Mouse (Mus musculus) lung, postnatal 4 days (tissue): Measurements from ENCODE around the gene Adarb1.
A peak's percentile ranks its signal among the peaks of the same experiment; 100 is the strongest.

Experiments used
- DNase-seq, 2 experiments: peaks; one replicate each; pipeline ENCODE4 v3.0.0; 2021

The Adarb1 gene

GRCm38 (mm10) chr10:77380716-77381115 lies 37.4 kb downstream of the Adarb1 start:
- no peak for DNase-seq

GRCm38 (mm10) chr10:77379199-77379598 lies 38.9 kb downstream of the Adarb1 start:
- DNase-seq: no peak

GRCm38 (mm10) chr10:77376056-77376455 lies 42.0 kb downstream of the Adarb1 start:
- DNase-seq: no peak

- no peak for DNase-seq
Observed at GRCm38 (mm10) chr10:77374948-77375347, 43.1 kb downstream of the Adarb1 start.

GRCm38 (mm10) chr10:77374407-77374806 lies 43.7 kb downstream of the Adarb1 start:
- DNase-seq: no peak

- DNase-seq: no peak
Observed at GRCm38 (mm10) chr10:77370129-77370528, 47.9 kb downstream of the Adarb1 start.

- peak; percentile 21 to 42 for DNase-seq
Observed at GRCm38 (mm10) chr10:77367973-77368372, 50.1 kb downstream of the Adarb1 start.

- no peak for DNase-seq
Observed at GRCm38 (mm10) chr10:77366959-77367358, 51.1 kb downstream of the Adarb1 start.

DNA sequence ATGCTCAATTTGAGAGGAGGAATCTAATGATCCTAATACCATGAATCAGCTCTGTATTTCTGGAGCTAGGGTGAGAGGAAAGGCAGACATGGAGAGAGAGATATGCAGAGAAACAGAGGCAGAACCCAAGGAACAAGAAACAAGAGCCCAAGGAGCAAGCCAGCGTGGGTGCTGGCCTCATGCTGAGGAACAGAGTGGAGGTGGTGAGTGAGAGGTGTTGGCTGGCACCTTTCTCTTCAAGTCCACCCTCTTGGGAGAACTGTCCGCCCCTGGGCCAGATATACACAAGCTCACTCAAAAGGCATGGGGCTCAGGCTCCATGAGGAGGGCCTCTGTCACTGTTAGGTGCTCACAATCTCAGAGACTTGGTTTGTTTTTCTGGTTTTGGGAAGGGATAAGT lies 52.9 kb downstream of the Adarb1 start:
- DNase-seq: no peak

- DNase-seq: peak; percentile 26 to 71
Observed at GRCm38 (mm10) chr10:77360486-77360885, 57.6 kb downstream of the Adarb1 start.

DNA sequence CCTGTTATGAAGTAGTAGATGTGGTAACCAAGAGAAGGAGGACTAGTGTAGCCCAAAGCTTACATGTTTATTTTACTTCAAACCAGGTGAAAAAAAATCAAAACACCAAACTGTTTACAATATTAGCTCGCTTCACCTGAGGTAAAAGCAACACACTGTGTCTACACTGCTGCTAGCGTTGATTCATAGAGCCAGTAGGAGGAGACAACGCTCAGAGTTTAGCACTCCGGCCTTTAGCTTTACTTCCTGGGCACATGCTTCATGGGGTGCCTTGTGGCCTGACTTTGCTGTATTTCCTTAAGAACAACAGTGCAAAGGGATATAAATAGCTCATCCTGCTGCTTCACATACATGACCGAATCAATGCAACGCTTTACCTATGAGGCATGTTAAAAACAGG lies 60.1 kb downstream of the Adarb1 start:
- DNase-seq: no peak

GRCm38 (mm10) chr10:77353031-77353745 lies 64.9 kb downstream of the Adarb1 start:
- peak; percentile 68 to 79 for DNase-seq

DNA sequence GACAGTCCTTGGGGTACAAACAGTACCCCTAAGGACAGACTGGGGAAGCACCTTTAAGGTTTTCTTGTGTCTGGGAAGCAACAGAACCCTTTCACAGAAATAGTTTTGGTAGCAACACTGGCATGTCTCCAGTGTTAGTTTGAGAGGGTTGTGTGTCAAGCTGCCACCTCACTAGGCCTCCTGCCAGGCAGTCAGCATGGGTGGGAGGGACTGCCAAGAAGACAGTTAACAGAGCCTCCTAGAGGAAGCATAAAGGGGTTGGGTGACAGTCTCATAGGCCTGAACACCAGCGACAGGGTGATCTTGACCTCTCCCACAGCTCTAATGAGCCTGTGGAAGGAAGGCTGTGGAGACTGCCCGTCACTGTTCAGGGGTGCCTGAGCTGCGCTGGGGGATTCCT lies 75.2 kb downstream of the Adarb1 start:
- DNase-seq: peak in 1 of 2 experiments; percentile 59

- no peak for DNase-seq
Observed at GRCm38 (mm10) chr10:77341711-77342110, 76.4 kb downstream of the Adarb1 start.

DNA sequence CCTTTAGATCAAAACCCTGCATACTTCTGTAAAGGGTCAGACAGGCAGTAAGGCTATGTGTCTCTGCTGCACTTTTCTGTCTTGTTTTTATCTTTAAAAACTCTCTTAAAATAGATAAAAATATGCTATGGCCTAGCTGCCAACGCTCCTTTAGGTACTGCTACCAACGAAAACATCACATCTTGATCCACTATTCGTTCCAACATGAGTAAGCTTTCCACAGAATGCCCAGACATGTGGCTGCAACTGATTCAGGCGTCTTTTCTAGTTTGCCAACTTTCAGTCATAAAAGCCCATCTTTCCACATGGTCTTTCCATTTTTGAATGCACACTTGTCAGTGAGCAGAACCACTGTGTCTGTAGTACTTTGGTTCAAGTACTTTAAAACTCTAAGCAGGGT lies 77.0 kb downstream of the Adarb1 start:
- no peak for DNase-seq

DNA sequence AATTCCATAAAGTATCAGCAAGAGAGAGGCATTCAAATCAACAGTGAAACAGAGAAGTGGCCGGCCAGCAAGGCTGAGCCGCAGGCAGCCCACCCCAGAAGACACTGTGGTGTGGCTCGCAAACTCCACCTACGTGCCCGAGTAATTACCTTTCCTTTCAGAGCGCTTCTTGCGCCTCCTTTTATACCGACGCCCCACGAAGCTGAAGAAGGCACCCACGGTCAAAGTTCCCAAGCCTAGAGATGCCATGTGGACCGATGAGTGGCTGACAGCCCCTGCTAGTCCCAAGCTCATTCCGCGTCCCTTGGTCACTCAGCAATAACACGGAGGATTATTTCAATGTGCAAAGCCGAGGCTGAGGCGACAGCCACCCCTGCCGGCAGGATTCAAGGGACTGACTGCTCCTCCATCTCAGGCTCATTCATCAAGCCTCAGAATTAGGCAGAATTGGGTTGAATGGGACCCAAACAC lies 78.2 kb downstream of the Adarb1 start:
- no peak for DNase-seq

GRCm38 (mm10) chr10:77333518-77333917 lies 84.6 kb downstream of the Adarb1 start:
- DNase-seq: no peak

DNA sequence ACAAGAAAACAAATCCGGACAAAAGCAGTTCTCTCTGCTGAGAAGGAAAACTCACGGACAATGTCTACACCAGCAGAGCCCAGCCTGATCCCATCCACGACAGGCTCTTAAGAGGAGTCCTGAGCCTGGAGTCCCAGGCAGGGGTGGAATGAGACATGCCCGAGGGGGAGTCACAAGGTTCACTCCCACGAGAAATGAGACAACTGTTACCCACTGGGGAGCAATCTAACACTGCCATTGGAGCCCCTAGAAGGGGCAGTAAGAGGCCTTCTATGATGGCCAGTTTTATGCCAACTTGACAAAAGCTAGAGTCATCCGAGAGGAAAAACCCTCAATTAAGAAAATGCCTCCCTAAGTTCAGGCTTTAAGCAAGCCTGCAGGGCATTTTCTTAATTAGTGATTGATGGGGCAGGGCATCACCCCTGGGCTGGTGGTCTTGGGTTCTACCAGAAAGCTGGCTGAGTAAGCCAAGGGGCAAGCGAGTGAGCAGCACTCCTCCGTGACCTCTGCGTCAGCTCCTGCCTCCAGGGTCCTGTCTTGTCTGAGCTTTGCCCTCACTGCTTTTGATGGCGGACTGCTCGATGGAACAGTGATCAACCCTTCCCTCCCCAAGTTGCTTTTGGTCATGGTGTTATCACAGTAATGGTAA lies 88.5 kb downstream of the Adarb1 start:
- no peak for DNase-seq

DNA sequence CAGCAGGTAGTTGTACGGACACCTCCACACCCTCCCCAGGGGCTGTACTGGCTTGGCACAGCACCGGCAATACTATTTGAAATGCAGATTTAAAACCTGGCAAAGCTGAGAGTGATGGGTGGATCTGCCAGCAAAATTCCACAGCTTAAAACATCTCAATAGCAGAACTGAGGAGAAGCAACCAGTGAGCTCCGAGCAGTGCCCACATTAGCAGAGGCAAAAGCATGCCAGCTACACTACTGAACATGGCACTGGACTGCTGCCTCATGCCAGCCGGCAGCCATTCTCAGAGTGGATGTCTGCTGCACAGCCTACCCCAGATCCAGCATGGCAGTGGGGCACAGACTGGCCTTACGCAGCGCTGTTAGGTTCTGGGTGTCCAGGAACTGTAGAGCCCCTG lies 93.4 kb downstream of the Adarb1 start:
- DNase-seq: no peak

- no peak for DNase-seq
Observed at GRCm38 (mm10) chr10:77321611-77322010, 96.5 kb downstream of the Adarb1 start.

GRCm38 (mm10) chr10:77321001-77321400 lies 97.1 kb downstream of the Adarb1 start:
- DNase-seq: no peak

GRCm38 (mm10) chr10:77315682-77316081 lies 102.4 kb downstream of the Adarb1 start:
- no peak for DNase-seq

- DNase-seq: no peak
Observed at GRCm38 (mm10) chr10:77314711-77315266, 103.3 kb downstream of the Adarb1 start.

- no peak for DNase-seq
Observed at GRCm38 (mm10) chr10:77308978-77309377, 109.1 kb downstream of the Adarb1 start.
